Mouse (Mus musculus) left cerebral cortex, adult 8-10 months (tissue): ENCODE measurements around the gene Odaph. TPM values are rescaled to one million over a fixed set of nuclear protein-coding genes. Genes with fewer than 3 reads are reported as not detected.

Experiments used
- DNase-seq, 2 experiments: peaks; one replicate each; pipeline ENCODE4 v3.0.0; 2022; ENCODE audit warnings: low spot score in 2 of 2
- total RNA-seq, 4 experiments: library from RNA; stranded (reverse); gene quantifications; 2 replicates each; pipeline ENCODE4 v1.2.4; 2022

Odaph gene
- total RNA-seq, 4 experiments from 2014 or later, result not detected

GRCm38 (mm10) chr5:91989261-91989660 is 2.0 kb downstream of the Odaph start:
- no peak for DNase-seq

DNA sequence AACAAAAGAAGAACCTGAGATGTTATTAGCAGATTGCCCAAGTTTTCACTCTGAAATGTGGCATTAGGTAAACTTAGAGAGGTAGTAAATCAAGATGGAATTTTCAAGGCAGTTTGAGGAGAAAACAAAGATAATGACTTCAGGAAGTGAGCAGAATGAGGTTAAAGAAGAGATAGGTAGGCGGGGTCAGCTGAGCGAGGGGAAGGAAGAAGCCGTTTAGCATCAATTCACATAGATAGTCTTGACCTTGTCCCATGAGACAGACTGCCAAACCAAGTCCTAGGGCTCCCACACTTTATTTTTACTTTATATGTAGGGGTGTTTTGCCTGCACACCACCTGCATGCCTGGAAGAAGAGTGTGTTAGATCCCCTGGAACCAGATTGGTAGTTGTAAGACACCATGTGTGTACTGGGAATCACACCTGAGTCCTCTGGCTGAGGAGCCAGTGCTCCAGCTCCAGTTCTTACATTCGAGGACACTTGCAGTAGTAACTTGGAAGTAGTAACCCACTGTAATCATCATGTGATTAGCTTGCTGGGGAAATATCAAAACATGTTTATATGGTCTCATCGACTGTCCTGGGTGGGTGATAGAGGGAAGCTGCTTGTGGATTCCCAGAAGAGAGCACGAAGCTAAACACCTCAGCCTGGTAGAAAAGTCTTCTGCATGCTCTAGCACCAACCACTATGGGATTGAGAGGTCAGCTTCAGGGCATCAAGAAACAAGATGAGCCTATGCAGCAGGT is 4.1 kb downstream of the Odaph start:
- no peak for DNase-seq

DNA sequence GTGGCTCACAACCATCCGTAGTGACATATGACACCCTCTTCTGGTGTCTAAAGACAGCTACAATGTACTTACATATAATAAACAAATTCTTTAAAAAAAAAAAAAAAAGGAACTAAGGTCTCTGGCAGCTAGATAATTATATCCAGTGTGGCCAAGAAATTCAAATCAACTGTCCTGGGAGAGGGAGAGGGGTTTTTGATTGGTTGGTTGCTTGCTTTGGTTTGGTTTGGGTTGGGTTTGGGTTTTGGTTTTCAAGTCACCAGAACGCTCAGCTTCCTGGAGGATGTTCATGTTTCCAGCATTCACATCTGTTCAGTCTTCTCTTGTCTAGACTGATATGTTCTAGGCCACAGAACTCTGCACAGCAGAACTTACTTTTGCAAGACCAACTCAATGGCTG is 5.8 kb downstream of the Odaph start:
- no peak for DNase-seq

GRCm38 (mm10) chr5:91994546-91994945 is 7.3 kb downstream of the Odaph start:
- peak; percentile 8 to 69 for DNase-seq

DNA sequence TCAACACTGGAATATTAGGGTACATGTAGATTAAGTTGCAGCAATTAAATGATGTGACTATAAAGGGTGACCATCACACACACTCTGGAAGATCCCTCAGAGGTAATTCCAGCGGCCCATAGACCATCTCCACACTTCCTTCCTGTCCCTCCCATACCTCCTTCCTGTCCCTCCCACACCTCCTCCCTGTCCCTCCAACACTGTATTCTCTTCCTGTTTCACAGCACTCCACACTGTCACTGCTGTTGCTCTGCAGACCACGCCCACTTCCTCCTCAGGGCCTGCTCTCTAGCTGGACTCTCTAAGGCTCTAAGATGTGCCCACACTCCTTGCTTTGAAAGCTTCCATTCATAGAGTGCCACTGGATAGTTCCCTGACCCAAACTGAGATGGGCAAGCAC is 13.5 kb downstream of the Odaph start:
- no peak for DNase-seq

DNA sequence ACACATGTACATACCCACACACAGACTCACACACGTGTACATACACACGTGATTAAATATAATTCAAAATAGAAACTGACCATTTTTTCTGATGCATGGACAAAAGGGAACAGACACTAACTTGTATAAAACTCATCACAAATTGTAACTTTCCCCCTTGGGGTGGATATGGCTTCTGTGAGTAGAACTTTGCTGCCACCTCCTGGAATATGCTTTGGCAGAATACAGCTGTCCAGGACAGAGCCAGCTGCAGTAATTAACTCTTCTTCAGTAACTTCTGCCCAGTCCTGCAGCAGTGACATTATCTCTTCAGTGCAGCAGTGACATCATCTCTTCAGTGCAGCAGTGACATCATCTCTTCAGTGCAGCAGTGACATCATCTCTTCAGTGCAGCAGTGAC is 15.7 kb downstream of the Odaph start:
- no peak for DNase-seq

DNA sequence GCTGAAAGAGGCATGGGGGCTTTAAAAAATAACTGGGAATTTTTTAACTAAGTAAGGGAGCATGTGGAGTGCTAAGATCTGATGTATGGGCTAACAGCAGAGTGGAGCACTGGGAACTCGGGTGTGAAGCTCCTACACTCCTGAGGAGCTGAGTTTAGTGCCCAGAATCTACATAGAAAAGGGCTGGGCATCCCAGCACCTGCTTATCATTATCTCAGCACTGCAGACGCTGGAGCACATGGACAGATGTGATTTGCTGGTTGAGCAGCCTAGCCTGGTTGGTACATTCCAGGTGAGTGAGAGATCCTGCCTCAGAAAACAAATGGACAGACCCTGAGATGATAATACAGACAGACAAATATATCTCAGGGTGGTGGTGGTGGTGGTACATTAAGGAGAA is 22.6 kb downstream of the Odaph start:
- DNase-seq, result no peak

GRCm38 (mm10) chr5:92011756-92012155 is 24.5 kb downstream of the Odaph start:
- DNase-seq, result no peak

DNA sequence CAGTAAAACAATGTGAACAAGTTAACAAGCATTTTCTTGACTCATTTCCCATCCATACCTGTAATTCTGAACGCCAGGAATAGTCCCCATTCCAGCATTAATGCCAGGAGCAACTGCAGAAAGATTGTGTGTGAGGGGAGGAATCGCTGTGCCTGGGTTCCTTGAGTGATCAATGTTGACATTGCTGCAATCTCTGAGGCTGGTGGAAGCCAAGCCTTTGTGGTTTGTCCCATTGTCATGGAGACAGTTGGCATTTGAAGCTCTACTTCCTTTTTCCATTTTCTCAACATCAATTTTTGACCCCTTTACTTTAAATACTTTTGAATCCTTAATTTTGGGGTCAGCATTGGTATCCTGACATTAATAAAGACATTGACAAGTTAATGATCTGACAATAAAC is 32.7 kb downstream of the Odaph start:
- DNase-seq, result no peak

DNA sequence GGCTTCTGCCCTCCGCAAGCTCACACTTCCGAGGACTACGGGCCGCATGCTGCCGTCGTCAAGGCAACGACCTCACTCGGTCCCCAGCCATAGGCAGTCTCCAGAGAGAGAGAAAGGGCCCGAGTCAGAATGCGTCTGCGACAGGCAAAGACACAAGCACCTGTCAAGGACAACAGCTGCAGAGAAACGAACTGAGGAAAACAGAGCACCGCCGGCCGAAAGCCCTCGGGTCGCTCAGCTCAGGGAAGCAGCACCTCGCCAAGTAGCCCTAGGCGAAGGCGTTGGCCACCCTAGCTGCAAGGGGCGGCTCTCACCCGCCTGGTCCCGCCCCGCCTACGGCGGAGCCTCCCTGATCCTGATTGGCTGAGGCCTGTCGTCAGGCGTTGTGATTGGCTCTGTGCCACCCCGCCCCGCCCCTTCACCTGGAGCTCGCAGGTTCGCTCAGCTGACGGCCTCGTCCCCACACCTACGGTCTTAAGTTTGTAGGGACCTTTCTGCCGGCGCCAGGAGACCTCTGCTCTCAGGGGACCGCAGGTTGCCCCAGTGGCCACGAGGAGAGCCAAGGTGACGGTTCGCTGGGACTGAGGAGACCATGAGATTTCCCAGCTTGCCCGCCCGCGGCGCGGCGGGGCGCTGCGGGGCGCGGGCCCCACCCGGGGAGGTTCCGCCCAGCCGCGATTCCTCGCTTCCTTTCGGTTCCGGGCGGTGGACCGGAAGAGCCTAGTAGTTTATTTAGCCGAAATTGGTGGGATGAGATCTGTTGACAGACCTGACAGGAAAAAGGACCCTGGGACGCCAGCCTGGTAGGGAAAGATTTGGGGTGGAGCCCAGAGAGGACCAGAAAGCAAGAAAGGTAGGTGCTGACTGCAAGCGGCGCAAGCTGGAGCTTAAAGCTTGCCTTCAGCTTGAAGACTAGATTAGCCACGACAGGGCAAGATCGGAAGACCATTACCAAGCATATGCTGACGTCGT is 55.4 kb downstream of the Odaph start:
- peak; percentile 95 to 96 for DNase-seq

GRCm38 (mm10) chr5:92043783-92044182 is 56.5 kb downstream of the Odaph start, which contains the start of gene Cdkl2:
TSS of gene Cdkl2 (minus strand) at chr5:92043883.
- DNase-seq, result no peak

Other genes starting within 250 kb of the Odaph start
- gene Rchy1, start 24.4 kb upstream of the Odaph start, total RNA-seq, result 10 to 100 TPM; 34.6 to 40.1 (median 38.1) TPM
- gene Cdkl2, start 56.4 kb downstream of the Odaph start, total RNA-seq, result 10 to 100 TPM; 30.0 to 32.2 (median 30.6) TPM
- 100 to 1,000 TPM; 204 to 226 (median 221) TPM for gene G3bp2, start 96.2 kb downstream of the Odaph start, total RNA-seq
- 10 to 100 TPM; 76.4 to 82.2 (median 79.0) TPM for gene Uso1, start 150.5 kb downstream of the Odaph start, total RNA-seq
- gene U90926, start 227.9 kb downstream of the Odaph start, total RNA-seq, result not detected